Mouse (Mus musculus): ENCODE measurements at regions not wholly inside any gene's neighbourhood (a gene's known extent, or its start where the extent isn't known, plus 50 kb on each side); places are given as distances from the start of the nearest gene placed in this dataset.

DNA sequence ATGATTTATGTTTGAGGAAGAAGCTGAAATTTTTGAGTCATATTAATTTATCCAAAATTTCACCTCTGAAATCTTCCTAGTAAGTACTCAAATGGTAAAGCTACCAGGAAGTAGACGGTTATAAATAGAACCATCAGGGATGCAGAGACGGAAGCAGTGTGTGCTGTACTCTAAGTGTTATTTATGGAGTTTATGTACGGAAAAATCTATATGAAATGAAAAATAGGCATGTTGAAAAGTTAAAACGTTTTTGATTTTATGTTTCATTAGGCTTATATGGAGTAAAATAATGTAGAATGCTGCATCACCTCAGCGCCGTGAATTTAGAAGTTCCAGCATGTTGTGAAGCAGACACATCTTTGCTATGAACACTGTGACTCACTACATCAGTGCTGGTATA is 149.1 kb upstream of the Cypt12 start:
- TF ChIP-seq CTCF (IDR thresholded peaks at IDR 0.05; ENCODE audit: insufficient read depth, low read depth, low read length) (no peak), POLR2A (IDR thresholded peaks at IDR 0.05; ENCODE audit: insufficient read depth, low read depth, low read length) (no peak)
